Mouse (Mus musculus): ENCODE results near the gene Ino80d. TPM values are rescaled to one million over a fixed set of nuclear protein-coding genes. Genes with fewer than 3 reads are reported as not detected.

Gene Ino80d
- polyA plus RNA-seq, 1 experiment = 0.26 TPM

GRCm38 (mm10) chr1:62984566-62984965 lies 129.9 kb downstream of the Ino80d start:
- Histone ChIP-seq H3K36me3 (ENCODE audit: control insufficient read depth) (no peaks in the 10 kb centered on the region), H3K9me3 (ENCODE audit: control insufficient read depth, low read length) (no peaks in the 10 kb centered on the region), H3K27me3 (ENCODE audit: control insufficient read depth) (no peaks in the 10 kb centered on the region), H3K4me3 (replicated peaks) (no peak overlapping the region), H3K4me1 (ENCODE audit: control insufficient read depth) (no peaks in the 10 kb centered on the region)
- no peak for TF ChIP-seq GATA1 (IDR thresholded peaks at IDR 0.05; ENCODE audit: low read length)
- no peak for TF ChIP-seq TAL1 (IDR thresholded peaks at IDR 0.05; ENCODE audit: low read length)

- no peak overlapping the region for H3K4me3 ChIP-seq (replicated peaks)
- TF ChIP-seq GATA1 (IDR thresholded peaks at IDR 0.05; ENCODE audit: low read length) (no peak), TAL1 (IDR thresholded peaks at IDR 0.05; ENCODE audit: low read length) (no peak)
Measured at GRCm38 (mm10) chr1:62976742-62977141, 137.7 kb downstream of the Ino80d start.

GRCm38 (mm10) chr1:62966885-62967284 lies 147.6 kb downstream of the Ino80d start:
- no peak for TF ChIP-seq GATA1 (IDR thresholded peaks at IDR 0.05; ENCODE audit: low read length)
- TF ChIP-seq TAL1 (IDR thresholded peaks at IDR 0.05; ENCODE audit: low read length) = no peak

More at GRCm38 (mm10) chr1:62976742-62977141, 137.7 kb downstream of the Ino80d start:
- H3K27me3 ChIP-seq (ENCODE audit: control insufficient read depth) = no peaks in the 10 kb centered on the region
- H3K4me1 ChIP-seq (ENCODE audit: control insufficient read depth) = no peaks in the 10 kb centered on the region
- no peaks in the 10 kb centered on the region for H3K9me3 ChIP-seq (ENCODE audit: control insufficient read depth, low read length)
- H3K36me3 ChIP-seq (ENCODE audit: control insufficient read depth) = no peaks in the 10 kb centered on the region

GRCm38 (mm10) chr1:62964291-62964690 lies 150.2 kb downstream of the Ino80d start:
- no peaks in the 10 kb centered on the region for H3K36me3 ChIP-seq (ENCODE audit: control insufficient read depth)
- no peak overlapping the region for H3K4me3 ChIP-seq (replicated peaks)
- TF ChIP-seq TAL1 (IDR thresholded peaks at IDR 0.05; ENCODE audit: low read length) (no peak), GATA1 (IDR thresholded peaks at IDR 0.05; ENCODE audit: low read length) (no peak)

More at GRCm38 (mm10) chr1:62966885-62967284, 147.6 kb downstream of the Ino80d start:
- Histone ChIP-seq H3K4me1 (ENCODE audit: control insufficient read depth) (no peaks in the 10 kb centered on the region), H3K27me3 (ENCODE audit: control insufficient read depth) (no peaks in the 10 kb centered on the region), H3K4me3 (replicated peaks) (no peak overlapping the region), H3K36me3 (ENCODE audit: control insufficient read depth) (no peaks in the 10 kb centered on the region), H3K9me3 (ENCODE audit: control insufficient read depth, low read length) (no peaks in the 10 kb centered on the region)

GRCm38 (mm10) chr1:62956942-62957645 lies 157.4 kb downstream of the Ino80d start:
- Histone ChIP-seq H3K4me3 (replicated peaks) (no peak overlapping the region), H3K36me3 (ENCODE audit: control insufficient read depth) (no peaks in the 10 kb centered on the region), H3K4me1 (ENCODE audit: control insufficient read depth) (no peaks in the 10 kb centered on the region), H3K9me3 (ENCODE audit: control insufficient read depth, low read length) (no peaks in the 10 kb centered on the region), H3K27me3 (ENCODE audit: control insufficient read depth) (no peaks in the 10 kb centered on the region)
- TF ChIP-seq GATA1 (IDR thresholded peaks at IDR 0.05; ENCODE audit: low read length) (no peak), TAL1 (IDR thresholded peaks at IDR 0.05; ENCODE audit: low read length) (no peak)

More at GRCm38 (mm10) chr1:62964291-62964690, 150.2 kb downstream of the Ino80d start:
- Histone ChIP-seq H3K9me3 (ENCODE audit: control insufficient read depth, low read length) (no peaks in the 10 kb centered on the region), H3K27me3 (ENCODE audit: control insufficient read depth) (no peaks in the 10 kb centered on the region), H3K4me1 (ENCODE audit: control insufficient read depth) (no peaks in the 10 kb centered on the region)

- TF ChIP-seq GATA1 (IDR thresholded peaks at IDR 0.05; ENCODE audit: low read length) (no peak), TAL1 (IDR thresholded peaks at IDR 0.05; ENCODE audit: low read length) (no peak)
- no peaks in the 10 kb centered on the region for H3K4me1 ChIP-seq (ENCODE audit: control insufficient read depth)
- H3K27me3 ChIP-seq (ENCODE audit: control insufficient read depth) = no peaks in the 10 kb centered on the region
- H3K36me3 ChIP-seq (ENCODE audit: control insufficient read depth) = no peaks in the 10 kb centered on the region
- no peaks in the 10 kb centered on the region for H3K9me3 ChIP-seq (ENCODE audit: control insufficient read depth, low read length)
- H3K4me3 ChIP-seq (replicated peaks) = no peak overlapping the region
Measured at GRCm38 (mm10) chr1:62956526-62956925, 157.9 kb downstream of the Ino80d start.

GRCm38 (mm10) chr1:62955340-62955739 lies 159.1 kb downstream of the Ino80d start:
- Histone ChIP-seq H3K4me1 (ENCODE audit: control insufficient read depth) (no peaks in the 10 kb centered on the region), H3K27me3 (ENCODE audit: control insufficient read depth) (no peaks in the 10 kb centered on the region), H3K36me3 (ENCODE audit: control insufficient read depth) (no peaks in the 10 kb centered on the region), H3K9me3 (ENCODE audit: control insufficient read depth, low read length) (no peaks in the 10 kb centered on the region), H3K4me3 (replicated peaks) (no peak overlapping the region)
- TF ChIP-seq TAL1 (IDR thresholded peaks at IDR 0.05; ENCODE audit: low read length) (no peak), GATA1 (IDR thresholded peaks at IDR 0.05; ENCODE audit: low read length) (no peak)

GRCm38 (mm10) chr1:62953036-62953435 lies 161.4 kb downstream of the Ino80d start:
- no peaks in the 10 kb centered on the region for H3K36me3 ChIP-seq (ENCODE audit: control insufficient read depth)
- H3K4me1 ChIP-seq (ENCODE audit: control insufficient read depth) = no peaks in the 10 kb centered on the region
- no peak overlapping the region for H3K4me3 ChIP-seq (replicated peaks)
- TF ChIP-seq TAL1 (IDR thresholded peaks at IDR 0.05; ENCODE audit: low read length) (no peak), GATA1 (IDR thresholded peaks at IDR 0.05; ENCODE audit: low read length) (no peak)
- H3K9me3 ChIP-seq (ENCODE audit: control insufficient read depth, low read length) = no peaks in the 10 kb centered on the region
- H3K27me3 ChIP-seq (ENCODE audit: control insufficient read depth) = no peaks in the 10 kb centered on the region

- Histone ChIP-seq H3K27me3 (ENCODE audit: control insufficient read depth) (no peaks in the 10 kb centered on the region), H3K4me1 (ENCODE audit: control insufficient read depth) (no peaks in the 10 kb centered on the region), H3K36me3 (ENCODE audit: control insufficient read depth) (no peaks in the 10 kb centered on the region), H3K4me3 (replicated peaks) (no peak overlapping the region), H3K9me3 (ENCODE audit: control insufficient read depth, low read length) (no peaks in the 10 kb centered on the region)
- no peak for TF ChIP-seq TAL1 (IDR thresholded peaks at IDR 0.05; ENCODE audit: low read length)
- TF ChIP-seq GATA1 (IDR thresholded peaks at IDR 0.05; ENCODE audit: low read length) = no peak
Measured at GRCm38 (mm10) chr1:62952319-62952718, 162.1 kb downstream of the Ino80d start.

Data from erythroblast, embryonic 14.5 days (primary cell).